Mouse (Mus musculus): ENCODE data around the gene Gm42957. TPM values are rescaled to one million over a fixed set of nuclear protein-coding genes. Genes with fewer than 3 reads are reported as not detected.
"Not testable (repeated sequence)": the region's sequence is repeated elsewhere in the genome, so short reads cannot be mapped to it uniquely, and the experiment has no call there.

The Gm42957 gene
- total RNA-seq, 2 experiments from 2014 or later: 0.59 to 0.65 TPM

DNA sequence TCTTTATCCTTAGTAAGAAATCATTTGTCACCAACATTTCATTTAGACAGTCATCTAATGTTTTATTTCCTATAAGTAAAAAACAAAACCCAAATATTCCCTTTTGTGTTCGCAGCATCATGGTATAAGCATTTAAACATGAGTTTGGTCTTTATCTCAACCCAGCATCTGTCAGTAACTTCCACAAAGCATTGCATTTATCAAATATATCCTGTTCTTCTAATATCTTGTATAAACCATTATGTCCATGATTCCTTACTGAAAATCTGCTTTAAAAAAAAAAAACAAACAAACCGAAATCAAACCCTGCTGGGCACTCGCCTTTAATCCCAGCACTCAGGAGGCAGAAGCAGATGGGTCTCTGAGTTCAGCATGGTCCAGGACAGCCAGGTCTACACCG lies 28.7 kb upstream of the Gm42957 start:
- DNase-seq (ENCODE audit: low spot score in 2 of 2): no peak

DNA sequence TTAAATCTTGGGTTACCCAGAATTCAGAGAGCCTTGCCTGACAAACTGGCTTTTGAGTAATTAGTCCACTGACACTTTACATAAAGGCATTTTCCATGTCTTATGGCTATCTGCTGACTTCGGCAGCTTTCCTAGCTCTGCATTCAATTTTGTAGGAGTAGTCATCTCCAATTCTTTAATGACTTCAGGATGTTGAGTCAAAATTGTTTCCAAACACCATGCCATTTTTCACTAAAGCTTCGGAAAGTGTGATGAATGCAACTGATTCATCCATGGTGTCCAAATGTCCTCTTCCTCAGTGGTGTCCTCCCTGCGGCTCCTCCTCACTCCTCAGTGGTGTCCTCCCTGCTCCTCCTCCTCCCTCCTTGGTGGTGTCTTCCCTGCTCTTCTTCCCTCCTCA lies 17.3 kb upstream of the Gm42957 start:
- no peak for DNase-seq (ENCODE audit: low spot score in 2 of 2)

DNA sequence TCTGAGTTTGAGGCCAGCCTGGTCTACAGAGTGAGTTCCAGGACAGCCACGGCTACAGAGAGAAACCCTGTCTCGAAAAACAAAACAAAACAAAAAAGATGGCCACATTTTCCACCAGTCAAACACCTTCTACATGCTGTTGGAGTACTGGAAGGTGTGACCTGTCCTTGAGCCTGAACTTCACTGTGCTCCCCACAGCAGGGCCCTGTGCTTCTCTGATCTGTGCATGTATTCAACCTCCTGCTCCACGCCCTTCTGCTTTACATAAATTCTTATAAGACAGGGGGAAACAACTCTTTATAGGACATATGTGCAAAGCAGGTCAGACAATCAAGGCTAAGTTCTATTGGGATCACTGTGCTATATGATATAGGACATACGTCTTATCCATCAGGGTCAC lies 12.1 kb upstream of the Gm42957 start:
- no peak for DNase-seq (ENCODE audit: low spot score in 2 of 2)

DNA sequence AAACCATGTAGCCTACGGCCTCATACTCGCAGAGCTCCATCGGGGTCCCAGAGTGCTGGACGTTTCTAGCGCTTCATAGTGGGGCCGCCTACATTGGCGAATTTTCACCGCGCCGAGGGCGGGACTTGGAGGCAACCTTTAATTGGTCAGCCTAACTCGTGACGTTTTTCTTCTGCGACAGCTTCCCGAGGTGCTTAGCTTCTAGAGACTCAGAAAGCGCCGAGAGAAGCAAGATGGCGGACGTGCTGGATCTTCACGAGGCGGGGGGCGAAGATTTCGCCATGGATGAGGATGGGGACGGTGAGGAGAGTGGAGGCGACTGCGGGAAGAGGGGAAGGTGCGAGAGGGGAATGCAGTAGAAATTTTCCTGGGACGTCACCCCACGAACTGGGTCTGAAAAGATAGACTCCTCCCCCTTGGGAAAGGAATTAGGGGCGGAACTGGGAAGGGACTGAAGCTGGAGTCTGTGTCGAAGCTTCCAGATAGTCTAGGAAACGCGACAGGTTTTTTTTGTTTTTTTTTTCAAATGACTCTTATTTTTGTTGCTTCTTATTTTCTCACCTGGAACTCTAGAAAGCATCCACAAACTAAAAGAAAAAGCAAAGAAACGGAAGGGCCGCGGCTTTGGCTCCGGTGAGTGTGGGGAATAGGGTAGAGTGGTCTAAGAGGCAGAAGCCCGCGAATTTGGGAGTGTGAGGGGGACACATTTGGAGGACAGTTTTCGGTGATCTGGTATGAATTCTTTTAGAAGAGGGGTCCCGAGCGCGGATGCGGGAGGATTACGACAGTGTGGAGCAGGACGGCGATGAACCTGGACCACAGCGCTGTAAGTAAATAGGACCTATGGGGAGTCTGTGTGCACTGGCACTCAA lies 5.3 kb upstream of the Gm42957 start, which contains the start of gene Rbm8a:
Rbm8a (plus strand) TSS at position 205 of the 872 bp plus-strand sequence.
- peak; percentile 96 to 98 for DNase-seq (ENCODE audit: low spot score in 2 of 2)

DNA sequence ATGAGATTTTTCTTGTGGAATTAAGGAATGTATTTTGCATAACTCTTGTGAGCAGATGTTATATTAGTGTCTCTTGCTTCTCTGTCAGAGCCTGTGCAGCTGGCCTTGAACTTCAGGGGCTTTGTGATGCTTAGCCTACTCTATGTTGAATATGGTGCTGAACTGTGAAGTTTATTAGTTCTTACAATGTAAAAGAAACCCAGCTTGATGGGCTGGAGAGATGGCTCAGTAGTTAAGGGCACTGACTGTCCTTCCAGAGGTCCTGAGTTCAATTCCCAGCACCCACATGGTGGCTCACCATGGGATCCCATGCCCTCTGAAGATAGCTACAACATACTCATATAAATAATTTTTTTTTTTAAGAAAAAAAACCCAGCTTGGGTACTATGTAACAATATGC lies 3.2 kb upstream of the Gm42957 start:
- no peak for DNase-seq (ENCODE audit: low spot score in 2 of 2)

DNA sequence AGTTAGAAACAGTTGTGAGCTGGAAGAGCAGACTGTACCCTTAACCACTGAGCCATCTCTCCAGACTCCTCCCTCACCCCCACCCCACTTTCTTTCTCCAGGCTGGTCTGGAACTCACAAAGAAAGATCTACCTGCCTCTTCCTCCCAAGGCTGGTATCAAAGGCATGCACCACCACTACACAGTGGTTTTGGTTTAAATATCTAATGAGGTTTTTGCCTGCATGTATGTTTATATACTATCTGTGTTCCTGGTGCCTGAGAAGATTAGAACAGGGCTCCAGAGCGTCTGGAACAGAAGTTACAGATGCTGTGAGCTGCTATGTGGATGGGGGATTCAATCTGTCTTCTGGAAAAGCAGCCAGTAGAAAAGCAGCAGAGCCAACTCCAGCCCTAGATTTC lies 1.3 kb upstream of the Gm42957 start:
- DNase-seq (ENCODE audit: low spot score in 2 of 2): no peak

DNA sequence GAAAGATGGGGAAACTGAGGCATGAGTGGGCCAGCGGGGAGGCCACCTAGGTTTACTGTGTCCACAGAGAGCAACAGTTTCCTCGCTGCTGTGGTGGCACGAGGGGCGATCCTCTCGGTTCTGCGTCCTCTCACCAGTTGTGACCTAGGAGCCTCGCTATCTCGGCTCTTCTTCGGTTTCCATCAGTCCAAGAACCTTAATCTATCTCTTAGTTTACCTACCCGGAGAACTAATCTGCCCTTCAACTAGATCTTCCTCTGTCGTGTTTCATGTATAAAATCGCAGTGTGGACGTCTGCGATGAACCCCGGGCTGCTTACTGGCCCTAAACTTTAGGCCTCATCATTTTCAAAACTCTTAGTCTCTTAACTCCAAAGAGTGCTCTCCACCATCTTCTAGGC lies 632 bp downstream of the Gm42957 start:
- no peak for DNase-seq (ENCODE audit: low spot score in 2 of 2)

DNA sequence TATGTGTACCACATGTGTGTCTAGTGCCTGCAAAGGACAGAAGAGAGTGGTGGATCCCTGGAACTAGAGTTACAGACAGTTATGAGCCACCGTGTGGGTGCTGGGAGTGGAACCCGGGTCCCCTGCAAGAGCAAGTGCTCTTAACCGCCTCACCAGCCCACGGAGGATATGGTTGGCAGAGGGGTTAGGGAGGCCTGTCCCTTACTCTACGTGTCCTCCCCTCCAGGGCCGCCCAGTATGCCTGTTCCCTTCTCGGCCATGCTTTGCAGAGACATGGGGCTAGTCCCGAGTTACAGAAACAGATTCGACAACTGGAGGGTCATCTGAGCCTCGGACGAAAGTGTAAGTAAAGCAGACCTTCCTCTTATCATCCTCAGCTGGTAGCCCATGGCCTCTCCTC lies 1.2 kb downstream of the Gm42957 start:
- DNase-seq (ENCODE audit: low spot score in 2 of 2): no peak

DNA sequence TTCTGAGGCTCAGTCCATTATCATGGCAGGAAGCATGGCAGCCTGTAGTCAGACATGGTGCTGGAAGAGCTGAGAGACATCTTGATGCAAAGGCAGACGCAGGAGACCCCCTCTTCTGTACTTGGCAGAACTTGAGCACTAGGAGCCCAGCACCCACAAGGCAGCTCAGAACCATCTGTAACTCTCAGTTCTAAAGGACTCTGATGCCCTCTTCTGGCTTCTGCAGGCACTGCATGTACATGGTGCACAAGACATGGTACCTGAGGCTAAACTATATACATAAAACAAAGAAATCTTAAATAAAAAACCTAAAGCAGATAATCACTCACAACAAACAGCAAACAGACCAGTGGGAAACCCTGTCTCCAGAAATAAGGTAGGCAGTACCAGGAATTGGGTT lies 3.9 kb downstream of the Gm42957 start:
- DNase-seq (ENCODE audit: low spot score in 2 of 2): peak; percentile 61 to 69

DNA sequence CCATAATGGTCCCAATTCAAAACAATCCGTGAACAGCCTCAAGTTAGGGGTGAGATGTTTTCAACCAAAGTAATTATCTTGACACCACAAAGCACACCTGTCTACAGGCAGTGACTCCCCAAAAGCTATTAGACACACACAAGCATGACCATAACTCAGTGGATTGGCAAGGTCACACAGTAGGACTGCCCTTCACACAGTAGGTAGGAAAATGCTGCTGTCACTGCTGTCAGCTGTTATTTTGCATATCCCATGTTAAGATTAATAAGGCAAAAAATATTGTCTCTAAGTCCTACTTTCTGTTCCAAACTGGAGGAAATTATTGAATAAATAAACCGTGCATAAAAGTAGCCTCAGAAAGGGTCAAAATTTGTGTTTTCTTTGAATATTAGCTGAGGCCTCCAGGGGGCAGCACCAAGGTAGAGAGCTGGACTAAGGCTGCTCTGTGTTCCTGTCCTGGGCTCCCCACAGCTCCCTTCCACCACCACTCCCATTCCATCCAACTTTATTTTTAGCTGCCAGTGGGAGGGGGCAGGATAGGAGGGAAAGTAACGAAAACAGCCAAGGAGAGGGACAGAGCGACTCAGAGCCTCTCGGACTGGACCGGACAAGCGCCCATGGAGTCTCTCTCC lies 9.9 kb downstream of the Gm42957 start, which contains the start of gene Itga10:
Itga10 (plus strand) TSS at position 567 of the 632 bp plus-strand sequence.
- peak; percentile 28 to 36 for DNase-seq (ENCODE audit: low spot score in 2 of 2)

DNA sequence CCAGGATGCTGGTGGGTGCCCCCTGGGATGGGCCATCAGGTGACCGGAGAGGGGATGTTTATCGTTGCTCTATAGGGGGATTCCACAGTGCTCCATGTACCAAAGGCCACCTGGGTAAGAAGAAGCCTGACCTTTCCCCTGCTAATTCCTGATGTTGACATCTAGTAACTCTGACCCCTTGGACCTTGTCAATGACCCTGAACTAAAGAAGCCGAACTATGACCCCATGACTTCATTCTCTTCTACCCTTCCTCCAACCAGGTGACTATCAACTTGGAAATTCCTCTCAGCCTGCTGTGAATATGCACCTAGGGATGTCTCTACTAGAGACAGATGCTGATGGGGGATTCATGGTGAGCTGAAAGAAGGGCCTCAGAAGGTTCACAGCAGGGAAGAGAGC lies 12.1 kb downstream of the Gm42957 start:
- DNase-seq (ENCODE audit: low spot score in 2 of 2): no peak

DNA sequence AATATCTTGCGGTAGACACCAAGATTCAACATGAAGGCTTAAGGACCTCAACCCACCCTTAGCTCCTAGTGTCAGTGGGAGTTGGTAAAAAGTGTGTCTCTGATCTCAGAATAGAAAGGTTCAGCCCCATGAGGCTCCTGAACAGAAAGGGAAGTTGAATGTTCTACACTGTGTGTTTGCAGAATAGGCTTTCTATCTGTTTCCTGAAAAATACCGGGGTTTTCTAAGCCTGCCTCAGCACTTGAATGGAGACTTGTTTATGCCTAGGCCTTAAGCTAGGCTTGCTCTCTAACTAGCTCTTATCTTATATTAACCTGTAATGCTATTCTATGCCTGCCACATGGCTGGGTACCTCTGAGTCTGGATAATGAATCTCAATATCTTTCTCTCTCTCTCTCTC lies 25.6 kb downstream of the Gm42957 start:
- DNase-seq (ENCODE audit: low spot score in 2 of 2): no peak

DNA sequence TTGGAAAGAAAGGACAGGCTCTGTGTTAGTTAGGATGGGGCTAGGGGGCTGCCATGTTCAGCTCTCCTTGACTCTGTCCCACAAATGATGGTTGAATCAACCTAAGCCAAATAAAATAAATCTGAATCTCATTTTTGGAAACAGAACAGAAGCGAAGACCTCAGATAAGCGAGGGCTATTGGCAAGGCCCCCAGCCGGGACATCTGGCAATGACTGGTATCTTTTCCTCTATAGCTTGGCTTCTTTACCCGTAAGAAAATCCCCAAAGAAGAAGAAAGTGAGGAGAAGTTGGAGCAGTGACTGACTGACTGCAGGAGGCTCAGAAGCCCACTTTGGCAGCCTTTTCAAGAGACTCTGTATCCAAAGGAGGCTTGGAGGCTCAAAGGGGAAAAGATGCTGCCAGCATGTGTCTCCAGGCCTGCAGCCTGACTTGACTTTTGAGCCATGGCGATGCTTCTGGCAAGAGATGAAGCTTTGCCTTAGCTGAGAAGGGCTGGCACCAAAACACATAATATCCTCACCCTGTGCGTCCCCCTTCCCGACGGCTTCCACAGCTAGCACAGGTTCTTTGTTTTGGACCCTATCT lies 27.6 kb downstream of the Gm42957 start:
- no peak for DNase-seq (ENCODE audit: low spot score in 2 of 2)

DNA sequence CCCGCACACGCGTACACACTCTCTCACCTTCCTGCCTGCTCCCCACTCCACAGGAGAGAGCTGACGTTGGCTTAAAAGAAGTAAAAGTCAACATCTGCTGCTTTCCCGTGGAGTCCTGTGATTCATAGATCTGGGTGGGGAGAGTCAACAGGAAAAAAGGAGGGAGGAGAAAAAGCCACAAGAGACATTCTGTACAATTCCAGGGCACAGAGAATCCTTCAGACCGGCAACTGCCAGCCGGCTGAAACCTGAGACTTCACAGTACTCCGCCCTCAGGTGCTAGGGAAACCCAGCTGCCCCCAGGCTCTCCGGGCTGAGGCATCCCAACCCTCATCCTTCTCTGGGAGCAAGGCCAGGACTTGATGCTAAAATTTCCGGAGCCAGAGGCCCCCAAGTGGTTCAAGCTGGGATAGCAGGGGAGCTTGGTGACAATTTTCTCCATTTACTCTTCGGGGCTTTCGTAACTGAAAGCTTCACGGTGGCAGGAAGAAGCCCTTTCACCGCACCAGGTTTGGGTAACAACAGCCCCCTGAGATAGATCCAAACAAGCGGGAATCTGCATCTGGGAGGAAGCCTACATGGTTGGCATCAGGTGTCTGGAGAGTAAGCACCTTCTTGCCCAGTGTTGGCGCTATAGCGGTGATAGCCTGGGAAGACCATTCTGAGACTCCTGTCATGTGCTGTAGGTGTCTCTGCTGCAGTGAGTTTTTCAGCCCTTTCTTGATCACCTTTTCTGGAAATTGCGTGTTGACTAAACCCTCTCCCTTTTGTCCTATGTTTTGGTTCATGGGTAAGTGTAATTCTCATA lies 28.4 kb downstream of the Gm42957 start:
- peak; percentile 92 to 93 for DNase-seq (ENCODE audit: low spot score in 2 of 2)

DNA sequence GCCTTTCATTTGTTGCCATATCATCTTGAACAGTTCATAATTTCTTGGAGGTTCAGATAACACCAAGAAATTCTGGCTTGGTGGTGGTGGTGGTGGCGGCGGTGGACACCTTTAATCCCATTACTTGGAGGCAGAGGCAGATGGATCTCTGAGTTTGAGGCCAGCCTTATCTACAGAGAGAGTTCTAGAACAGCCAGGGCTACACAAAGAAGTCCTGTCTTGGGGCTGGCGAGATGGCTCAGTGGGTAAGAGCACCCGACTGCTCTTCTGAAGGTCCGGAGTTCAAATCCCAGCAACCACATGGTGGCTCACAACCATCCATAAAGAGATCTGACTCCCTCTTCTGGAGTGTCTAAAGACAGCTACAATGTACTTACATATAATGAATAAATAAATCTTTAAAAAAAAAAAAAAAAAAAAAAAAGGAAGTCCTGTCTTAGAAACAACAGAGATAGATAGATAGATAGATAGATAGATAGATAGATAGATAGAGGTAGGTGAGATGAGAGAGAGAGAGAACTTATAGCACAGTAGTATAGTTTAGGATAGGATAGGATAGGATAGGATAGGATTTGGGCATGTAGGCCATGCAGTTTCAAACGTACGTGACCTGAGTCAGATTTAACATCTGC lies 30.6 kb downstream of the Gm42957 start:
- DNase-seq (ENCODE audit: low spot score in 2 of 2): not testable (repeated sequence)

DNA sequence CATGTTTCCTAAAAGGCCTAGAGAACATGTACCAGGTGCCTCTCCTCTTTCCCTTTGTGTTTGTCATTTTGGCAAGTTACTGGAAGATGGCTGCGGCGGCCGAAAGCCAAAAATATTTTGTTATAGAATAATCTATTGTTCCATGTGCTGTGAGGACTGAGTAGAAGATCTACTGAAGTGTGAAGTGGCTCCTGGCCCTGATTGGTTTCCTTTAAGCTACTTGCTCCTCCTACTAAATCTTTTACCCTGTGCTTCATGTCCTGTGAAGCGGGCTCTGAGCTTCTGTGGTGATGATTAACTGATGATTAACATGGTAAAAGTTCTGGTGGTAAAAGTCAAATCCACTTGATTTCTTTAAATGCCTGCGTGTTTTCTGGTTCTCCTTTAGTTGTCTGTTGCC lies 31.6 kb downstream of the Gm42957 start:
- DNase-seq (ENCODE audit: low spot score in 2 of 2): no peak

DNA sequence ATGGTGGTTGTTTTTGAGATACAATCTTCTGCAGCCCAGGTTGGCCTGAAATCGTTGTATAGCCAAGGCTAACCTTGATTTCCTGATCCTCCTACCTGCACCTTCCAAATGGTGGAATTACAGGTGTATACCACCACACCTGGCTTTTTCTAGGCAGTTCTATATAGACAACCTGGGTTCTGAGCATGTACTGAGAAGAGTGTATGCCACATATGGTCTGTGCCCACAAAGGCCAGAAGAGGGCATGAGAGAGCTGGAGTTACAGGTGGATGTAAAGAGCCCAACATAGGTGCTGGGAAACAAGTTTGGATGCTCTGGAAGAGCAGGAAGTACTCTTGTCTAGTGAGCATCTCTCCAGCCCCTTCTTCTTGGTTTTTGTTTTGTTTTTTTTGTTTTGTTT lies 32.0 kb downstream of the Gm42957 start:
- DNase-seq (ENCODE audit: low spot score in 2 of 2): no peak

DNA sequence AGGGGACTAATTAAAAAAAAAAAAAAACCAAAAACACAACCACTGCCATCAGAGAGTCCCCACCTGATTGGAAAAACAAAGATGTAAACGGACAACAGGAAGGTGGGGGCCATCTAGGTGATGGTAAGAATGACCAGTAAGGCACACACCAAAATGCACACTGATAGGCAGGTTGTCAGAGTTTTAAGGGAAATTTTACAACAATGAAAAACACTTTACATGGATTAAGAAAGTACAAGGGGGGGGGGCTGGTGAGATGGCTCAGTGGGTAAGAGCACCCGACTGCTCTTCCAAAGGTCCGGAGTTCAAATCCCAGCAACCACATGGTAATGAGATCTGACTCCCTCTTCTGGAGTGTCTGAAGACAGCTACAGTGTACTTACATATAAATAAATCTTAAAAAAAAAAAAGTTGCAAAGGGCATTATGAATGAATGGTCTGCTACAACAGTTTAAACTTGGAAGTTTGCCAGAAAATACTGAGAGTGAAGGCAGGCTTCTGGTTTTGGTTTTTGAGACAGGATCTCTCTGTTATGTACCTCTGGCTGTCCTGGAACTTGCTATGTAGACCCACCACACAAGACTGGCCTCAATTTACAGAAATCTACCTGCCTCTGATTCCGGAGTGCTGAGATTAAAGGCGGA lies 33.3 kb downstream of the Gm42957 start:
- no peak for DNase-seq (ENCODE audit: low spot score in 2 of 2)

DNA sequence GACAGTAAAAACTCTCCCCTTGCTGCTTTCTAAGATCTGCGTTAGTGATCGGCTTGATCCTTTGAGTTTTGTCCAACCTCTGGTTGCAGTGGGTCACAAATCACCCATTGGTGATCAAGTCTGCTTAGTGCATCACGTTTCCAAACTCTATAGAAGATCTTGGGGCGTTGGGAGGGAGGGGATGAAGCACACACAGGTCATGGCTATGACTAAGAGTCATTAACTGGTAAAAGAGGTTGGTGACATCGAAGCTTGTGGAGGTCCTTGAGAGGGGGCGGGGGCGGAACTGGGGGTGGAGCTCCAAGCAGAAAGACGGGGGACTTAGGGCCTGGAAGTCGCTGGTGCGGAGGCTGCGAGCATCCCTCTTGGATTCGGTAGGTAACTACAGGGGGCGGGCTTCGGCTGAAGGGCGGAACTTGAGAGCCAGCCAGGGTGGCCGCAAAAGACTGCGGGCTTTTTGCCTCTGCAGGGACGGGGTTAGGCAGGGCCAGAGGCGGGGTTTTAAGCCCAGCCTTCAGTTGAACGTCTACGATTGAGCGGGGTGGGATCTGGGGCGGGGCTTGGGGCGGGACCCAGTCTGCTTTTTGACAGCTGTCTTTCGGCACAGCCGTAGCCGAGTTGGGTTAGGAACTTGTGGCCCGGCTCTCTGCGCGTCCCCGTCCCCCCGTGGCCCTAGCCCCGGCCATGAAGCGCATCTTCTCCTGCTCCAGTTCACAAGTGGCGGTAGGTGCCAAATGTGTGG lies 34.6 kb downstream of the Gm42957 start, which contains the start of gene Ankrd35:
Ankrd35 (plus strand) TSS at position 405 of the 742 bp plus-strand sequence.
- DNase-seq (ENCODE audit: low spot score in 2 of 2): peak; percentile 68 to 69
